Mouse (Mus musculus) midbrain, embryonic 16.5 days (tissue): ENCODE results near the gene 2200002D01Rik. TPM values are rescaled to one million over a fixed set of nuclear protein-coding genes. Genes with fewer than 3 reads are reported as not detected.

ENCODE experiments used
- polyA plus RNA-seq: library from polyadenylated mRNA; unstranded; fragments of >200 nt; fragmentation: Nextera tagmentation; extraction: Ambion mirVana; gene quantifications from 2 replicates; pipeline ENCODE4 v1.2.1, GENCODE M21; 2015

2200002D01Rik gene
- polyA plus RNA-seq, 1 experiment from 2014 or later, result 0.46 TPM

Other genes starting within 250 kb of the 2200002D01Rik start
- 11.3 and 14.4 TPM in 2 replicates for gene Ryr1, start 123.3 kb downstream of the 2200002D01Rik start, polyA plus RNA-seq
- gene Rasgrp4, start 113.6 kb downstream of the 2200002D01Rik start, polyA plus RNA-seq, result 0.83 and 1.0 TPM in 2 replicates
- 23.7 and 28.3 TPM in 2 replicates for gene Fam98c, start 92.2 kb downstream of the 2200002D01Rik start, polyA plus RNA-seq
- 0.54 and 1.1 TPM in 2 replicates for gene Ggn, start 78.3 kb downstream of the 2200002D01Rik start, polyA plus RNA-seq
- gene Spred3, start 78.1 kb downstream of the 2200002D01Rik start, polyA plus RNA-seq, result 10.7 TPM in 2 replicates
- gene Psmd8, start 67.8 kb downstream of the 2200002D01Rik start, polyA plus RNA-seq, result 287 TPM in 2 replicates
- 3.8 and 5.8 TPM in 2 replicates for gene Catsperg1, start 34.4 kb downstream of the 2200002D01Rik start, polyA plus RNA-seq
- gene Kcnk6, start 16.0 kb downstream of the 2200002D01Rik start, polyA plus RNA-seq, result 1.1 and 1.7 TPM in 2 replicates
- gene Yif1b, start 10.1 kb downstream of the 2200002D01Rik start, polyA plus RNA-seq, result 95.7 and 109 TPM in 2 replicates
- gene Spint2, start 33.4 kb upstream of the 2200002D01Rik start, polyA plus RNA-seq, result 81.2 and 89.7 TPM in 2 replicates
- gene Ppp1r14a, start 40.8 kb upstream of the 2200002D01Rik start, polyA plus RNA-seq, result 2.5 and 2.7 TPM in 2 replicates
- 223 and 226 TPM in 2 replicates for gene Dpf1, start 55.5 kb upstream of the 2200002D01Rik start, polyA plus RNA-seq